Mouse (Mus musculus): Measurements from ENCODE around the gene Mtfr1l.
"Not testable (repeated sequence)": the region's sequence is repeated elsewhere in the genome, so short reads cannot be mapped to it uniquely, and the experiment has no call there.

The Mtfr1l gene

DNA sequence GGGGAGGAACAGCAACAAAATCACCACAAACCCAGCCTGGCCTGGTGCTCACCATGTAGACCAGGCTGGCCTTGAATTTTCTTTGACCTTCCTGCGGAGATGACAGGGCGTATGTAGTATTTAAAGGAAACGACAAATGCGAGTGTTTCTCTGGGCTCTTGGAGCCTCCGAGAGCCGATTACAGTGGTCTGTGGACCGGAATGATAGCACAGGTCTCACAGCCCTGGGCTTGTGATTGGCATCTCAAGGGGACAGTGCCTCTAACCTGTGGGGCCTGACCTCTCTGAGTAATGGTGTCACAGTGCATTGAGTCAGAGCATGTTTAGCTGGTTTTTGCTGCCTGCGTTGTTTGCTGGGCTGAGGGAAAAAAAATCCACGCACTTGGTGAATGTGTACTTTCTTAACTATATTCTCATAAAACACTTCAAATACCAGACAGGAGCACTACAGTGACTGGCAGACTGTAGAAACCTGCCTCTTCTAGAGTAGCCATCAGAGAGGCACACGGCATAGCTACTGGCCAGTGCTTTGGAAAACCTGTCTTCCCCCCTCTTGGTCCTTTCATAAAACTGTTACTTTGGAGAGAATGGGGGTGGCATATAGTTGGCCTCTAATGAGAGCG, 20.8 kb downstream of the Mtfr1l start:
- no peak for DNase-seq

DNA sequence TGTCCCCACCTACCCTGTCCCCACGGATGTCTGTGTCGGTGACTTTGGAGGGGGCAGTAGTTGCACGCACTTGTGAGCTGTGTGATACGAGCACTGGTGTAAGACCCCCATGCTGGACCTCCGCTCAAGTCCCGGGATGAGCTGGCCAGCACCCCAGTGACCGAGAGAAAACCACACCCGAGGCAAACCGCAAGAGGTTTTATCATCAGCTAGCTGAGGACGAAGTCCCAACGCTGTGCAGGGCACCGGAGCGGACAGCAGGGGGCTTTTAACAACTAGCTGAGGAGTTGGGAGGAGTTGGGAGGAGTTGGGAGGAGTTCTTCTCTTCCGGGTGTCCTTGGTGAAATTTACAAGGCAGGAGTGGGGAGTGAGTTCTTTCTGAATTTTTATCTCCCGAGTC, 22.4 kb downstream of the Mtfr1l start:
- DNase-seq: peak; percentile 83 to 88

DNA sequence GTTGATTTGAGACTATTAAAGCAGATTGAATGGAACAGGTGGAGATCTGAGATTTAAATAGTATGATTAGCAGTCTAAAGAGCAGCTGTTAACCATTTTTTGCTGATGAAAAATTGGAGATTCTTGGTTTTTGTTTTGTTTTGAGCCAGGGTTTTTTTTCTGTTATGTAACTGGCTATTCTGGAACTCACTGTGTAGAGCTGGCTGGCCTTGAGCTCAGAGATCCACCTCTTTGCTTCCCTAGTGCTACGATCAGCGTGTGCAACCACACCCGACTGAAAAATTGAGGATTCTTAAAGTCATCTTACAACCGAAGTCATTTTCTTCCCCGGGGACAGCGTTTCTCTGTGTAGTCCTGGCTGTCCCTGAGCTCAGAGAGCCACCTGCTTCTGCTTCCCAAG, 23.5 kb downstream of the Mtfr1l start:
- DNase-seq: no peak

DNA sequence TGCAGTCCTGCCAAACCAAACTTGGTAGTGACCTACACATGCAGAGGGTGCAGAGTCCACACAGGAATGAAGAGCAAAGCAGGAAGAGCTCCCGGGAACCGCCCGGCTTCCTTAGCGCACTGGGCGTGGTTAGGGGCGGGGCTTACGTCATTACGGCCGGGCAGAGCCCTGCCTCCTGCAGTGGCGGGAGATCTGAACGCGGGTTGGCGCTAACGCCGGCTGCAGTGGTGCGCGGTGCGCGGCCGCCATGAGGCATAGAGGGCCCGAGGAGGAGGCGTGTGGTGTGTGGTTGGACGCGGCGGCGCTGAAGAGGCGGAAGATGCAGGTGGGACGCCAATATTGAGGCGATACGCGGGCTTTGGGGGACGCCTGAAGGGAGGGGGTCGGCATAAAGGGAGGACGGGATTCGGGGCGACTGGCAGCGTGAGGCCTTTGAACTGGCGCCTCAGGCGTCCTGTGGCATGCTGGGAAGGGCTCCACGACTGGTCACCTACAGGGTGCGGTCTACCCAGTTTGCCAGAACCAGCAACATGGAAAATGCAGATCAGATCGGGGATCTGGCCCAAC, 24.3 kb downstream of the Mtfr1l start, which contains the start of gene Aunip:
Aunip (plus strand) TSS at position 155 of the 567 bp plus-strand sequence.
- peak; percentile 93 to 99 for DNase-seq

DNA sequence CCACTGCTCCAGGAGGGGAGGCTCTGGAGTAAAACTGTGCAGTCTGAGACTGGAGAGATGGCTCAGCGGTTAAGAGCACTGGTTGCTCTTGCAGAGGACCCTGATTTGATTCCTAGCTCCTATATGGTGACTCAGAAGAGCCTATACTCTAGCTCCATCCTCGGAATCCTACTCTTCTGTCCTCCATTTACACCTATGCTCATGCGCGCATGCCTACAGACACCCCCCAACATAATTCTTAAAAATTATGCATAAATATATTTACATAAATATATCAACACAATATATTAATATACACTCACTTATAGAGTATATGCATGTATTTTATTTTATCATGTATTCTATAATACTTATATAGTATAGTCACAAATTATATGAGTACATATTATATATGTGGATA, 24.8 kb downstream of the Mtfr1l start:
- no peak for DNase-seq

DNA sequence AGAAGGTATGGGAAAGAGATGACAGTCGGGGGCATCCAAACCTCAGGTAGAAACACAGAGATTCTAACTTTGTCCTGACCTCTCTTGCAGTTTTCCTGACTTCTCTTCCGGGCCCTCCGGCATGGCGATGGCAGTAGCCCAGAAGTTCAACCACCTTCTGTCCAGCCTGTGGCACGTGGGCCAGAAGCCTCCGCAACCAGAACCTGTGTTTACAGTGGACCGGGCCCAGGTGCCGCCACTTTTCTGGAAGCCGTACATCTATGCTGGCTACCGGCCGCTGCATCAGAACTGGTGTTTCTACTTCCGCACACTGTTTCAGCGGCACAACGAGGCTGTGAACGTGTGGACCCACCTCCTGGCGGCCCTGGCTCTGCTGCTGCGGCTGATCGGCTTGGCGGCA, 28.5 kb downstream of the Mtfr1l start:
- no peak for DNase-seq

DNA sequence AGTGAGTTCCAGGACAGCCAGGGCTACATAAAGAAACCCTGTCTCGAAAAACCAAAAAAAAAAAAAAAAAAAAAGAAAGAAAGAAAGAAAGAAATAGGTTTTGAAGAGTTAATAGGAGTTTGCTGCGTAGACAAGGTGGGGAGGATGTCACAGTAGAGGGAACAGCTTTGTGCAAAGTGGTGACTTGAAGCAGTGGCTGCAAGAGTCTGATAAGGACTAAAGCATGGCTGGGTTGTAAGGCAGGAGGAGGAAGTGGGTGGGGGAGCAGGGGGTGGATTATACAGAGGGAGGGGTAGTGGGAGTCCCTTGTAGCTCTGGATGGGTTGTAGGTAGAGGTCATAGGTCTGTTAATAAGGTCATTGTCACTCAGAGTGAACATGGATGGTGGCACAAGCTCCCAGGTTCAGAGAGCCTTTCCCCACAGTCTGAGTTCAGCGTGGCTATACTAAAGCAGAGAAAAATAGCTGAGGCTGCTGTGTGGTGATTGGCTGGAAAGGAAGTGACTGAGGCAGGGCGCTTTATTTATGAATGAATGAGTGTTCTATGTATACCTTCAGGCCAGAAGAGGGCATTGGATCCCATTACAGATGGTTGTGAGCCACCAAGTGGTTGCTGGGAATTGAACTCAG, 29.1 kb downstream of the Mtfr1l start:
- no peak for DNase-seq

DNA sequence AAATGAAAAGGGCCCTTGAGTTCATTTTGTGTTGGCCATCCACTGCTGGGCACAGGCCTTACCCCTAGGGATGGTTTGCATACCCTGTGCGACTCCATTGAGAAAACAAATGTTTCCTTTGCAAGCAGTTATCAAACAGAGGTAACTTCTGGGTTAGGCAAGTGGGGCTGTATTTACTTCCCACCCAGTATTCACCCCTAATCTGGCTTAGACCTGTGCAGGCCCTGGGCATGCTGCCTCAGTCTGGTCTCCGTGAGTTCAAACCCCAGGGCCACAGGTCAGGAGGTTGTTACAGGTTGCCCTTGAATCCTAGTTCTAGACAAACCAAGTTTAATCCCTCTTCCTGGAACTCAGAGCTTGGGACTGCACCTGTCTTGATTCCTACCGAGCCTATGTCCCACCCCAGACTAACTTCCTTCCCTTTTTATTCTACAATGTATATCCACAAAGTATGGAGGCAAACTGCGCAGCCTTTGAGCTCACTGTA, 29.8 kb downstream of the Mtfr1l start:
- no peak for DNase-seq

DNA sequence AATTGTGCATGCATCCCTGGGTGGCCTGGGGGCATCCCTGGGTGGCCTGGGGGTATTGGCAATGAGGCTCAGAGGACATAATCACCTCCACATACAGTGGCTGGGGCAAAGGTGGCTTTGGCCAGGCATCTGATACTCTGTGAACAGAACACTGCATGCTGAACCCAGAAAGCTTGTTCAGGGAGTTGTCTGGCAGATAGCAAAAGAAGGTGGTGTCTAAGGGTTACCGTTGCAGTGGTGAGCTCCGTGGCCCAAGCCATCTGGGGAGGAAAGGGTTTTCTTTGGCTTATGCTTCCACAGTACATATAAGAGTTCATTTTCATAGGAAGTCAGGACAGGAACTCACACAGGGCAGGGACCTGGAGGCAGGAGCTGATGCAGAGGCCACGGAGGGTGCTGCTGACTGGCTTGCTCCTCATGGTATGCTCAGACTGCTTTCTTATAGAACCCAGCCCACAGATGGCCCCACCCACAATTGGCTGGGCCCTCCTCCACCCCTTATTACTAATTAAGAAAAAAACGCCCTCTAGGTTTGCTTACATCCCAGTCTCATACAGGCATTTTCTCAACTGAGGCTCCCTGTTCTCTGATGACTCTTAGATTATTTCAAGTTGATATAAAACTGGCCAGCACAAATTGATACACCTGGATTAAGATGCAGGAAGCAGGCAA, 31.4 kb downstream of the Mtfr1l start:
- no peak for DNase-seq

DNA sequence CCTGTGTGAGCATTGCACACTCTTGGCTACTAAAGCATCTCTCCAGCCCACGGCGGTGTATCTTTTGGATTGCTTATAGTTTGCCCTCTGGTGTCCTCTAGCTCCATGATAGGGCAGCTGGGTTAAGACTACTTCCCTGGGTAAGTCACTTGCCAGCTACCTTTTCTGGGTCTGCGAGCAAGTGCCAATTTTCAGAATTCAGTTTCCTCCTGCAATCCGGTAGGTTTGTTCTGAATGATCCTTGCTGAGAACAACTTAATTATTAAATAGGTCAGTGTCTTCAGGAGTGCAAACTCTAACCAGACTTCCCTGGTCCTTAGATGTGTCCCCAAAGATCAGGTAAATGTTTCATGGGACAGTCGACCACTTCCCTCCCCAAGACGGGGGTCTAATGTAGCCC, 34.1 kb downstream of the Mtfr1l start:
- peak in 1 of 2 experiments; percentile 16 for DNase-seq

DNA sequence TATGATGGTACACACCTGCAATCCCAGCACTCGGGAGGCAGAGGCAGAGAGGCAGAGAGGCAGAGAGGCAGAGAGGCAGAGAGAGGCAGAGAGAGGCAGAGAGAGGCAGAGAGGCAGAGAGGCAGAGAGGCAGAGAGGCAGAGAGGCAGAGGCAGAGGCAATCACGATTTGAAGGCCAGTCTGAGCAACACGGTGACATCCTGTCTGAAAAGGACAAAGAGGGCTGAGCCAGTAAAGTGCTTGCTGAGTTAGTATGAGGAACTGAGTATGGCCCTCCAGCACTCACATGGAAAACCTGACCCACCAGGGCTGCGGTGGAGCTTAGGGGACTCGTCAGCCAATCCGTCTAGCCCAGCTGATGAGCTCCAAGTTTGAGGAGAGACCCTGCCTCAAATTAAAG, 36.2 kb downstream of the Mtfr1l start:
- DNase-seq: not testable (repeated sequence)

DNA sequence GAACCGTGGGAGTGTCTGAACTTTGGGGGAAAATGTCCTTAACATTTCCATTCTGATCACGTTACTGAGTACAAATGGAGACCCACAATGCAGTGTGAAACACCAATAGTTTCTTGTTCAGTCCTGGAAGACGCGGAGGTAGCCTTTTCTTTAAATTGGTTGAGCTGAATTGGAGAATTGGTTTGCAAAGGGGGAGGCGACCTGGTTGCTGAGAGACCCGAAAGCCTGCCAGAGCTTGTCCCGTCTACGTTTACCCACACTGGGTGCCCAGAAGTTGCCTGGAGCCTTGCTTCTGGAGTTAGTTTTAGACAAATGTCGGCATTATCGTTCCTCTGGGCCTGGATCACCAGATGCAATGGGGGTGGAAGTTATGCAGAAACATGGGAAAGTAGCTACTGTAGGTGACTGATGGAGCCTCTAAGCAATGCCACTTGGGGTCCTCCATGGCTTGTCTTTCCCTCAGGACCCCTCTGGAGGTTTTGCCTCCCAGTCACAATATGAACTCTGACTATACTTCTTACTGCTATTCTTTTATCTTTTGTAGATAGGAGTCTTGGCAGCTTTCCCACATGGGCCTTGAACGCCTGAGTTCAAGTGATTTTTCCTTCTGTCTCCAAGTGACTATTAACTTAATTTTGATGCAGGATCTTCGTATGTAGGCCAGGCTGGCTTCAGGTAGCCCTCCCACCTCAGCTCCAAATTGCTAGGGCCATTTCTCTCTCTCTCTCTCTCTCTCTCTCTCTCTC, 37.0 kb downstream of the Mtfr1l start:
- no peak for DNase-seq

DNA sequence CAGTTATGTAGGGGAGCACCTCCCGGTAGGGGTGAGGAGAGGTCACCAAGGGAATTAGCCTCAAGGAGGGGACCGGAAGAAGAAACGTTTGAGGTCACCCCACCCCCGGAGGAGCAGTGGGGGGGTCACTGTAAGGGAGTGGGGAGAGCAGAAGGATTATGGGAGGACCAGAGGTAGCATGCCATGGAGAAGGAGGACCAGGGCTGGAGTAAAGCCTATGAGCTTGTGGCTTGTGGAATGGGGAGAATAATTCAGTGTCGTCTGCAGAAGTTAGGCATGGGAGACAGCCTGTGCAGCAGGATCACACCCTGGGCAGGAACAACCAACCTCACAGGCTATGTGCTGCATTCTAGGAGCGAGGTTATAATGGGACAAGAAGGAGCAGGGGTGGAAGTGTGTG, 38.0 kb downstream of the Mtfr1l start:
- DNase-seq: no peak

DNA sequence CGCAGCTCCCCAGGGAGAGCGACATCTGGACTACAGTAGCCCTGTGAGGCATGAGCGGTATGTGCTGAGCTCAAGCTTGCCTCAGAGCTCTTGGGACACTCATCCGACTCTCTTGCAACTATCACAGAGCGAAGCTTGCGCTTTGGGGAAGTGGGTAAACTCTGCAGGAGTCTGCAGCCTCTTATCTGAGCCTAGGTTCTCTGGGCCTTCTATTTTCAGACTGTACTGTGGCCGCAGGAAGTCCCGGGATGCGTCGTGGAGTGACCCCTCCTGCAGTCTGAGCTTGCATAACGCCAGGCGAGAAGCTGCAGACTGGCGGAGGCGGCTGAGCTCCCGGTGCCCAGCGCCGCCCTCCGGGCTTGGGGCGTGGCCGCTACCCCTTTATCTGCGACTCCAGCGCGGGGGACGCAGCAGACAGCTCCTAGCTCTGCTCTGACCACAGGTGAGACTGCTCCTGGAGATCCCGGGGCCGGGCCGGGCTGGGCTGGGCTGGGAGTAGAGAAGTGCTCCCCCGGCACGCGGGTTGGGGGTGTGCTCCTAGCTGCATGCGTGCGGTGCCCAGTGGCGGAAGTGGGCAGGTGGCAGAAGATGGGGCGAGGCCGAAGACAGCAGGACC, 38.5 kb downstream of the Mtfr1l start, which contains the start of gene Paqr7:
Paqr7 (plus strand) TSS at position 103 of the 616 bp plus-strand sequence.
- DNase-seq: peak; percentile 87 to 88

DNA sequence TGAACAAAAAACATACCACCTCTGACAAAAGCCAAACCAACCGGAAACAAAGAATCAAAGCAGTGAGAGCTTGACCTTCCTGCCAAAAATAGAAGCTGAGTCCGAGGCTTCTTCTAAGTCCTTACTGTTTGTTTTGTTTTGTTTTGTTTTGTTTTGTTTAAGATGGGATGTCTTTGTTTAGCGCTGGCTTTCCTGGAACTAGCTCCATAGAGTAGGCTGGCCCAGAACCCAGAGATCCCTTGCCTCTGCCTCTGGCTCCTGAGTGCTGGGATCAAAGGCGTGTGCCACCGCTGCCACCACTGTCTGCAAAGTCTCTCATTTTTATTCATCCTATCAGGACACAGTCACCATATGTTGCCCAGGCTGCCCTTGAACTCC, 39.7 kb downstream of the Mtfr1l start:
- peak in 1 of 2 experiments; percentile 8 for DNase-seq

DNA sequence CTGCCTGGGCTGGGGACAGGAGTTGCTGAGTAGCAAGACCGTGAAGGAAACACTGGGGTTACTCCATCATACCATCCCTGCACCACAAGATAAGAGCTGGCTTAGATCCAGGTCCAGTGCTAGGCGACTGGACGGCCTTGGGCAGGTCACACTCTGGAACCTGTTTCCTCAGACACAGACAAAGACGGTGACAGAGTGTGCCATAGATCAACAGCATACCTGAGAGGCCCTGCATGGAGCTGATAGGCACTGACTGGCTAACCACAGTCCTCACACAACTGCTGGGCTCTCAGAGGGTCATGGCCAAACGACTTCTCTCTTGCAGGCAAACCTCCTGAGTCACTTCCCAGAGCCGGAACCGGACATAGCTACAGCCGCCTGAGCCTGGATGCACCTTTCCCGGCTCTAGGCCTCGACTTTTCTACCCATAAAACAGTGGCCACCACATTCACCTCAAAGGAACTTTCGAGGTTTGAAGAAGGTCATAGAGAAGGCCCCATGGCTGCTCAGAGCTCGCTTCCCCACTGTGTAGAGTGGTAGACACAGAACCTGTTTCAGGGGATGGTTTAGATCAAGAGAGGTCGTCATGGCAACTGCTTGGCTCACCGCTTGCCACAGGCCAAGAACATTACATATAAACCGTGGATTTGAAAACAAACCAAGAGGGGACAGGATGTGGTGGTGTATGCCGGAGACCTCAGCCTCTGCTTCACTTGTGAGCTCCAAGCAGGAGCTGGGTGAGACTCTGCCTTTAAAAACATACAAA, 40.2 kb downstream of the Mtfr1l start:
- DNase-seq: peak in 1 of 2 experiments; percentile 13

DNA sequence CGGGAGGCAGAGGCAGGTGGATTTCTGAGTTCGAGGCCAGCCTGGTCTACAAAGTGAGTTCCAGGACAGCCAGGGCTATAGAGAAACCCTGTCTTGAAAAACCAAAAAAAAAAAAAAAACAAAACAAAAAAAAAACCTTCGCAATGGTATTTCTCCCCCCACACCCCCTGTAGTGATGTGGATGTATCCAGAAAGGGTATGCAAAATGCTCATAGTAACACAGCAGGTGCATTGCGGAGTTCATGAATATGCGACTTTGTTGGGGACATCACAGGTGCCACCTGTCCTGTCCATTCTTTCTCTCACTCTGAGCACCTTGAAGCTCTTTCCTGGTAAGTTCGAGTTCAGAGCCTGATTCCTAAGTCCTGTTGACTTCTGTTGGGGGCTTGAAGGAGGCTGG, 41.0 kb downstream of the Mtfr1l start:
- DNase-seq: not testable (repeated sequence)

DNA sequence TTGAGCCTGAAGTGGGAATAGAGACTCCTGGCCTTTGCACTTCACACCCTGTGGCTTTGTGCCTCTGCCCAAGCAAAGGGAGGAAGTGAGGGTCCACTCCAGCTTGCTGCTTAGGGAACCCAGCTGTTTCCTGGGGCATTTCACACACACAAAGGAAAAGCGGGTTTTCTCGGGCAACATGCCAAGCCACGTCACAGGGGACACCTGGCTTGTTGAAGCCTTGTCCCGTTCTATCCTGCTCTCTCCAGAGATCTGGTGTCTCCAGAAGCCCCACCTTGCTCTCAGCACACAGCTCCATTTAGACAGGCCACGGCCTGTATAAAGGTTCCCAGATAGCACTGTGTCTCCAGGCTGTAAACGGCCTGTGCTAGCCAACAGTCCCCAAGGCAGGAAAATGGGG, 43.5 kb downstream of the Mtfr1l start:
- DNase-seq: peak in 1 of 2 experiments; percentile 39

DNA sequence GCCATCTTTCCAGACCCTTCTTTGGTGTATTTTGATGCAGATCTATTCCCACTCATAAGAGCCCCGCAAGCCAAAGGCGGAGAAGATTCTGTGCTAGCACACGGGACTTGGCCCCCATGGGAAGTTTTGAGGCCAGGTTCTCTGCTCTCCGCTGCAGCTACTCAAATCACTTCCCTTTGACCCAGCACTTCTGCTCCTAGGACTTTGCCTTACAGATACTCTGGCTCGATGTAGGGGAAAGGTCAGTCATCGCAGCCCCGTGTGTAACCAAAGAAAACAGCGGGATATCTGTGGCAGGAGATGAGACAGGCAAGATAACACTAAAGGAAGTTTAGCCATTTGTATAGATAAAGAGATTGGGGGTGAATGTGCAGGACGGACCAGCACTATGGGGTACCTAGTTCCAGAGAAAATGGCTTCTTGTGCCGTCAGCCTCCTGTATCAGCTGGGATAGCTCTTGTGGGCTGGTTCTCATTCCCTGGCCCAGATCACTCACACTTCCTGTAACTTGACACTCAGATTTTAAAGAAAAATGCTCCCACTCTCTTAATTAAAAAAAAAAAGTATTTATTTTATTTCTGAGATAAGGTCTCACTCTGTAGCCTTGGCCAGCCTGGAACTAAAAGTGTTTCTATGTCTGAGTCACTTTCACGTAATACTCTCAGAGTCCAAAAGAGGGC, 45.1 kb downstream of the Mtfr1l start:
- DNase-seq: peak; percentile 68 to 78

DNA sequence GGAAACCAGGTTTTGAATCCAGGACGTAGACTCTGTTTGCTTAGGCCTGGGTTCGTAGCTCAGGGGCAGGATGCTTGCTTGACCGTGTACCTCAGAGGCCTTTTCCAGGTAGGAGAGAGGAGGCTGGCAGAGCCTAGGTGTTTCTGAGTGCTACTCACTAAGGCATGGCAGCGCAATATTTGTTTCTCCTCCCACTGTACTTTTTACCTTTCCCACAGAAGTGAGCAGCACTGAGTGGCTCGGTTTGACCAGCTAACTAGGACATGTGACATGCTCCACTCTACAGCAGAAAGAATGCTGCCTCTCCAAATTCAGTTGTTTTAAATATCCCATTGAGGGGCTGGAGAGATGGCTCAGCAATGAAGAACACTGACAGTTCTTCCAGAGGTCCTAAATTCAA, 47.0 kb downstream of the Mtfr1l start:
- peak in 1 of 2 experiments; percentile 15 for DNase-seq

All from kidney, postnatal 36 days (tissue).